Mouse (Mus musculus) c-Kit-positive CD71-positive TER-119-positive erythroid progenitor cells, embryonic 14.5 days (primary cell): ENCODE measurements around the gene Dok1.
A peak's percentile ranks its signal among the peaks of the same experiment; 100 is the strongest.

ENCODE experiments used
- DNase-seq: peaks from one replicate; pipeline ENCODE4 v3.0.0-alpha.2; 2013; ENCODE audit warnings: low spot score

The Dok1 gene

DNA sequence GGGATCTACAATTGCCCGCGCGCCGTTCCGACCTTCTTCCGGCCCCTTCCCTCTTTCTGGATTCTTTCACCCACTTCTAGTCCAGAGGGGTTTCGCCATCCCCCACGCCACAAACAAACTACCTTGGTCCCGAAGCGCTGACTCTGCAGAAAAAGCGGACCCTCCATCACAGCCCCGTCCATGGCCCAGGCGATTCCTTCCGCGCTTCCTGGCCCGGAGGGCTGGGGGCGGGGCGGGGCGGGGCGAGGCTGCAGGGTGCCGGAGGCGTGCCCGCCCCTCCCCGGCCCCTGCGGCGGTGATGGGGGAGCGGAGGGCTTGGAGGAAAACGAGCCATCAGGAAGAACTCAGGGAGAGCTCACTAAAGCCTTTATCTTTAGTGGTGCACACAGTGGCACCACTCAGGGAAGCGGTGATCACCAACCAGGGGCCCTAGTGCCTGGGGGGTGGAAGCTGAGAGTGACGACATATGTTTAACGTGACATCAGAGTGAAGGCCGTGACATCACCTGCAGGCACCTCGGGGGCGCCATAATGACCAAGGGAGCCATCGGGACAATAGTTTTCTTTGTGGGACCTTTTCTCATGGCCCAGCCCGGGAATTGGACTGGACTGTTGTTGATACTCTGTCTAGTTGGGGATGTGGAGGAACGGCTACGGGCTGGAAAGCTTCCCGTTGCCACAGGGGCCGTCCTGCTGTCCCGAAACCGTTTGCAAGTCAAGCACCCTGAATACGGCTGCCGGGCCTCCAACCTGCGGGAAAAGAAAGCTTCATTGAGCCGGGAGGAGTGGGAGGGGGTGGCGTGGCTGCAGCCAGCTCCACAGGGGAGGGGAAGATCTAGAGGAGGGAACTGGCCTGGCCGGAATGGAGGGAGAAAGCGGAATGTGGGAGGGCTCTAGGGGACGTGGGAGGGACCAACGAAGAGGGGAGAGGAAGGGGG is at the start of gene Dok1, which contains the start of gene Loxl3:
TSS of gene Dok1 (minus strand) at position 223 of the 937 bp plus-strand sequence.
TSS of gene Loxl3 (plus strand) at position 925 of the 937 bp plus-strand sequence.
- DNase-seq: peak; percentile 69

DNA sequence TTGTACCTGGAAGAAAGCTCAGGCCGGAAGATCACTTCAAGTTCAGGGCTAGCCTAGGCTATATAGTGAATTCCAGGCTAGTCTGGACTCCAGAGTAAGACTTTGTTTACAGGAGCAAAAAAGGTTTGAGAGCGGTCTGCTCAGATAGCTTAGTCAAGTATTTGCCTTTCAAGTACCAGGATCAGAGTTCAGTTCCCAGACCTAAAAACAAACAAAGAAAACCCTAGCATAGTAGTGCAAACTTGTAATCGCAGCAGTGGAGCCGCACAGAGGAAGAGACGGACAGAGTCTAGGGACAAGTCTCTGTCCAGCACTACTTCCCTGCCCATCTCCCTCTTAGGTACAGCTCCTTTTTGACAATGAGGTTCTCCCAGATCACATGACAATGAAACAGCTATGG is 46.9 kb upstream of the Dok1 start:
- no peak for DNase-seq

DNA sequence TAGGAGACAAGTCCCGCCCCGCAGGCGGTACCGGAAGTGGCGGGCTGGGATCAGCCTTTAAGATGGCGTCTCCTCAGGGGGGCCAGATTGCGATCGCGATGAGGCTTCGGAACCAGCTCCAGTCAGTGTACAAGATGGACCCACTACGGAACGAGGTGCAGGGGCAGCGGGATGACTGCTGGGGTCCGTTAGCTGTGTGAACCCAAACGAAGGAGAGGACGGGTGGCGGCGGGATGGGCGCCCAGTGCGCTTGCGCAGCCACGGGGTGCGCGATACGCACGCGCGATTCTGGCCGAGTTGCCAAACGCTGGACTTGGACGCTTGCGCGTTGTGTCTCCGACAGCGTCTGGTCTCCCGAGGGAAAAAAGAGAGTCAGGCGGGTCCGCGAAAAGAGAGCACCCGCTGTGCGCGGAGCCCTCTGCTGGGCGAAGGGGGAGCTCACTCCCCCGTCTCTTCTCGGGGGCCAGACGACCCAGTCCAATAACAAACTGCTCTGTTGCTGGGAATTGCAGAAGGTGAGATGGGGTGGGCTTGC is 45.1 kb upstream of the Dok1 start:
- peak; percentile 99 for DNase-seq

DNA sequence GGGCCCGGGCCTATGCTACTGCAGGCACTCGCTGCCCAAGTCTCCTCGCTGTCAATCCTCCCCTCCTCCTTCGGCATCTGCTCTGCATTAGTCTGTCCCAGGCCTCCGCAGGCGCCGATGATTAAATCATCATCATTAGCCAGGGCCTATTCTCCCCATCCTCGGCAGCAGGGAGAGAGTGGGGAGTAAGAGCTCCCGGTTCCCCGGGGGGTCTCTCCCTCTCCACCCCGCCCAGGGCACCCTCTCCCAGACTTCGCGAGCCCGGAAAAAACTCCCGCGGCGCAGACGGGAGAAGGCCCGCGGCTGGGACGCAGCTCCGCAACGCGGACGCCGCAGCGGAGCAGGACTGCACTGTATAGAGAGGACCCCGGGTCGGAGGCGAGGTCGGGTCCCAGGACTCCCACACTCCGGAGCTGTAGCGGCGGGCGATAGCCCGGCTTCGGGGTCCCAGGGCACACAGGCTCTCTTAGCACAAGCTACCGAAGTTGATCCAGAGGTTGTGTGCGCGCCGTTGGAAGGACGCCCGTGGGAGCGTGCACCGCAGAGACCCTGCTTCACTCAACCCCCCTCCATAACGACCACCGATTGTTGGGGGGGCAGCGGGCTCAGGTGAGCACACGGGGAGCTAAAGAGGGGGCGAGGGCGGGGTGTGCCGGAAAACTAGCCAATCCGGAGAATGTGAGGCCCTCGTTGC is 44.5 kb upstream of the Dok1 start, which contains the start of gene Pcgf1:
TSS of gene Pcgf1 (plus strand) at position 240 of the 694 bp plus-strand sequence.
- no peak for DNase-seq

DNA sequence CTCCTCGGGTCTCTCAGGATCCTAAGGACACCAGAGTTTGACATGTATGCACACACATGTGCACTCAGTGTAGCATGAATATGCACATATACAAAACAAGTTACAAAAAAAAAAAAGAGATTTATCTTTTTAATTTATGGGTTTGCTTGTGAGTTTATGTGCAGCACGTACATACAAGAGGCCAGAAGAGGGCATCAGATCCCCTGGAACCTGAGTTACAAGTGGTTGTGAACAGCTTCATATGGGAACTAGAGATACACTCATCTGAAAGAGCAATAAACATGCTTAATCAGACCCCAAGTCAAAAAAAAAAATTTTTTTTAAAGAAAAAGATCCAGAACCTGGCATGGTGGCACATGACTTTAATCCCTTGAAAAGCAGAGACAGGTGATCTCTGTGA is 41.7 kb upstream of the Dok1 start:
- DNase-seq: no peak

DNA sequence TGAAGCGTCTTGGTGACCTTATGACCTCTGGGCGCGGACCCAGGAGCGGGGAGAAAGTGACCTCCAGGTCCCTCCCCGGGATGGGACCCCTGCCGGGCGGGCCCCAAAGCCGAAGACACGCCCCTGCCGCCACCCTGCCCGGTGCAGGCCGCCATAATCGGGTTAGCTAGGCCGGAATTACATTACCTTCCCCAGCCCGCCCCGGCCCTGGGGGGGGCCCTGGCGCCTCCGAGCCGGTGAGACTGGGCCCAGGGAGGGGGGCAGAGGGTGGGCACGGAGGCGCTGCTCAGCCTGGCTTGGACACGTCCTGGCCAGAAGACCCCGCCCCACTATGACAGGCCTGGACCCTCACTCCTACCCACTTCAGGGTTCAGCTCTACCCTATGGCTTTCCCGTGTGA is 37.9 kb upstream of the Dok1 start:
- no peak for DNase-seq

DNA sequence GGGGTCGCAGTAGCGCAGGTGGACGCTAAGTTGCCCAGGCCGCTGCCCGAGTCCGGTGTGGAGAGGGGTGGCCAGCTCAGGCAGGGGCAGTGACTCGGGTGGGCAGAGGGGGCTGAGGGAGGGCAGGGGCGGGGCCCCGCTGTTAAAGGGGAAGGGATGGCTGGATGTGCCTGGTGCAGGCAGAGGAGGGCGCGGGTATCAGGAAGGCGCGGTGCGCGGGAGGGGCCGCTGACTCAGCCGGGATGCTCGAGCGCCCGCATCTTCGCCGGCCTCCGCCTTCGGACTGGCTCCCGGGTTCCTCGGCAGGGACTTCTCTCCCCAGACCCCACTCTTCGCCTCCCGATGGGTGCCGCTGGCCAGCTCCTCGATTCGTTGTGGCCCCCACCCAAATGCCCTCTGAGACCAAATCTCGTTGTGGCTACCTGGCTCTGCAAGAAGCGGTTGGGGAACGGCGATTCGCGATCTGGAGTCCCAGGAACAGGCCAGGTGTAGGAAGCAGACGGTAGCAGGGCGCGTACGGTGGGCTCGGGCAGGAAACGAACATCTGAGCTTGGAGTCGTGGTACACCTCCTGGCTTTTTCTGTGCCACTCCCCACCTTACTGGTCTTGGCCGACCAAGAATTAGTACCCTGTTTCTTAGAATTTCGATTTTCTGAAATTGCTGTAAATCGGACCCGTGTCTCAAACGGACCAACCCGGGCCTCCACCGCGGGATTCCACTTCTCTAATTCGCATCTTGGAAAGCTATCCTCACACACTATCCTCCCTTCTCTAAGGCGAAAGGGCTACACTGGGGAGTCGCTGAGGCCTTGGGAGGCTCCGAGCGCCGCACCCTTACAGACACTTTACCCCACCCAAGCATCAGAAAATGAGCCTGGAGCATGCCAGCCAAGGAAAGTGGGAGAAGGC is 37.3 kb upstream of the Dok1 start:
- DNase-seq: no peak

DNA sequence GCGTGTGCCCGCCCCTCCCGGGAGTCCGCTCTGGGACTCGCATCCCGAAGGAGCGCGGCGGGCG is 36.8 kb upstream of the Dok1 start, which contains the start of gene Tlx2:
TSS of gene Tlx2 (minus strand) at position 47 of the 64 bp plus-strand sequence.
- DNase-seq: no peak

DNA sequence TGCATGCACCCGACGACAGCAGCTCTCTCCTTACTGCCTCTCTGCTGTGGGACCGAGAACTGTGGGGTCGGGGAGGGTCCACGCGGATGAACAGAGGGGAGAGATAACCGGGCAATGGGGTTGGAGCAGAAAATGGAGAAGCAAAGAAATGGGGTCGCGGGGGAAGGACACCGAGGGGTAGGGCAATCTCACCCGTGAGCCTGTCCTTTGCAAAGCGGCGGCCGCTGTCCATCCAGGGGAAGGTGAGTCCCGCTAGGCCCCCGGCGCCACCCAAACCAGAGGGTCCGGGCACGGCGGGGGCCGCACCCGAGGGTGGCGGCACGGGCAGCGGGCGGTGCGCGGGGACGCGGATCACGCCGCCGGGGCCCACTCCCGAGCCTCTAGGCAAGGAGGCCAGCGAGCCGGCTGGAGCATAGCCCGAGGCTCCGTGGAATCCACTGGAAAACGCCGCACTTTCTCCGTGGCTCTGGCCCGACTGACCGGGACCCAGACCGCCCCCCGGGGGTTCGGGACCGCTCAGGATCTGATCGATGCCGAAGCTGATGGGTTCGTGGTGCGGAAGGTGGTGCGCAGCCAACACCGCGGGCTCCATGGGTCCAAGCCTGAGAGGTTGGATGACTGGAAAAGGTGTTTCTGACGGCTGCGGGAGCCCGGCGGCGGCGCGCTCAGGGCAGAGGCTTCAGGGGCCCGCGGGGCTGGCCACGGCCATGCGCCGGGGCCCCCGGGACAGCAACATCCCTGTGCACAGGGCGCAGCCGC is 36.4 kb upstream of the Dok1 start:
- DNase-seq: no peak

DNA sequence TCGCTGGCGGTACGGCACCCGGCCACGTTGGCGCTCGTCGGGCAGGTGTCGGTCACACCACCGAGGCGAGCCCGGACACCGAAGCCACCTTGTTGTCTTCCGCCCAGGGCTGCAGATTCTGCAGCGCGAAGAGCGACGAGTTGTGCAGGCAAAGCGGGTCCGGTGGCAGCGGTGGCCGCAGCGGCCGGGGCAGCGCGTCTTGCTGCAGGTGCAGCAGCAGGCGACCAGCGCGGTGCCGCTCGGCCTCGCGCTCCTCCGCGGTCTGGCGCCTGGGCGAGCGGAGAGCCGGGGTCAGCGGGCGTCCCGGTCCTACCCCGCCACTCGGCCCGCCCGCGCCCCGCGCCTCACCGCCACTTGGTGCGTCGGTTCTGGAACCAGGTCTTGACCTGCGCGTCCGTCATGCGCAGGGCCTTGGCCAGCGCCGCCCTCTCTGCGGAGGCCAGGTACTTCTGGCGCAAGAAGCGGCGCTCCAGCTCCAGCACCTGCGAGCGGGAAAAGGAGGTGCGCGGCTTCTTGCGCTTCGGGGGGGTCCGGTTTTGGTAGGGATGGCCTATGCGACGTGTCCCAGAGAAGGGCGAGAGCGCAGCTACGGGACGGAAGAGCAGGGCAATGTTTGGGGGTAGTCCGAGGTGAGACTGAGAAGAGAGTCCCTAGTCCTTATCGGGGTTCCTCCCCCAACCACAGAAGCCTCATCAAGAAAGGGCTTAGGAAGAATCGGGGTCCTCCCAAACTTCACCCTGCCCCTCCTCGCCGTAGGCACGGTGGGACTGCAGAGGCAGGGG is 35.6 kb upstream of the Dok1 start:
- DNase-seq: no peak

DNA sequence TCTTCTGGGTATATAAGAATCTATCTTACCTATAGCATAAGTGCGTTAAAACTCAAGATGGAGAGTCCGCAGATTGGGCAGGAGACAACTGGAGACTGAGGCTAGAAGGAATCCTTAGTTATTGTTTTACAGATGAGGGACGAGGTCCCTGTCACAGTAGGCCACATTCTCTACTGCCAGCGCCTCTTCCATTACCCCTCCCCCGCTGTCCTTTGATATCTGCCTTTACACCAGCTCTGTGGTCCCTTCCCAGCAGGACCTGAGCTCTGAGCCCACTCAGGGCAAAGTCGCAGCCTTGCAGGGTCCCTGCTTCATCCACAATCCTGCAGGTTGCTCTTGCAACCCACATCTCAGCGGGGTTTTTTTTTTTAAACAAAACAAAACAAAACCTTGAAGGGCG is 35.0 kb upstream of the Dok1 start:
- DNase-seq: no peak

DNA sequence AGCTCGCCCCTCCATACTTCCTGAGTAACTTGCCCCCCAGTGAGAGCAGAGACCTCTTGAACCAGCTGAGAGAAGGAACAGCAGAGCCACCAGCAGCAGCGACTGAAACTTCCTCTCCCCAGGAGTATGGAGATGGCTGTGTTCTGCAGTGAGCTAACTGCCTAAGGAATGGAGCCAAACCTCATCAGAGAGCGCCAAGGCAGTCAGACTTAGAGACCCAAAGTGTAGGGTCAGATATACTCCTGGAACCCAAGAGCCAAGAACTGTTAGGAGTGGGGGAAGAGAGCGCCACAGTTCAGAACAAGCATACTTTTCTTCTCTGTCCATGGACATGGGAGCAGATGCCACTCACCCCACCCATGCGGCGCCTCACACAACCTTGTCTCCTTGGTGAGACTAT is 33.2 kb upstream of the Dok1 start:
- DNase-seq: no peak

DNA sequence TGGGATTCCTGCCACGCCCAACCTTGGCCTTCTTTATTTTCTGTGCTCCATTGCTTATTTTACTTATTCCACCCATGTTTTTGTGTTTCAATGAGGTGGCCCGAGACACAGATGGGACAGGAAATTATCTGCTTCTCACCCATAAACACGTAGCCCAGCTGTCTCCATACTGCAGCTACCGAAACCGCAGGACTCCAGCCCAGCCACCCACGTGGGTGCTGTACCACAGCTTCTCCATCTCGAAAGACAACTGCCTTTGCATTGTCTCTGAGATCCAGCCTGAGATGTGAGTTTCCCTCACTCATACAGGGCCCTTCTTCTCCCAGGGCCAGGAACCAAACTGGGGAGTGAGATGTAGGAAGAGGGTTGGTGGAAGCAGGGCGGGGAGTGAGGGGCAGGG is 32.7 kb upstream of the Dok1 start:
- no peak for DNase-seq

DNA sequence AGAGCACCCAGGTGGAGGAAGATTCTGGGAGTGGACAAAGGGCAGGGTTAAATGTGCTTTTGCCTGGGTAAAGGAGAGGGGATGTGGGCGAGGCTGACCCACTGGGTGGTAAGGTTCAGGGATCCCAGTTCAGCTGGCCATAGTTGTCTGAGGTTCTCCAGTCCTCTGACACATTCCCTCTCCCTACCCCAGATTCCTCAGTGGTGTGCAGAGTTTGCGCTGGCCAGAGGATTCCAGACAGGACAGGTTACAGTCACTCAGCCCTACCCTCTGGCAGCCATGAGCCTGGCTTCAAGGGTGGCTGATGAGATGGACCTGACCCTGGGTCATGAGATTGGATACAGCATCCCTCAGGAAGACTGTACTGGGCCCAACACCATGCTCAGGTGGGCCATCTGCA is 25.5 kb upstream of the Dok1 start:
- DNase-seq: no peak

DNA sequence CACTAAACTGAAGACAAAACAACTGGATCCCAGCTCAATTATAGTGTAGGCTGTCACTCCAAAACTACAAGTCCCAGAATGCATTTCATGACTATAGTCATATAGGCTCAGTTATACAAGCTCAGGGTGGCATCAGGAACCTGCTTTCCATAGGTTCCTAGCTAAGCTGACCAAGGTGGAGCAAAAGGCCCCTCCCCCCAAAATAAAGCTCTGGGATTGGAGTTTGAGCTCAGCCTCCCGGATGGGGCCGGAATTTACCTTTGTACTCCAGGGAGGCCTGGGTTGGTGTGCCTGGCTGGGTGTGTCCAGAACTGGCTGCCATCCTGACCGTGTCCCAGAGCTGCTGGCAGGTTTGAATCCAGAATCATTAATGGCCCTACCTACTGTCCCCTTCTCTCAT is 24.5 kb upstream of the Dok1 start, which contains the start of gene Dqx1:
TSS of gene Dqx1 (plus strand) at position 55 of the 400 bp plus-strand sequence.
- DNase-seq: no peak

DNA sequence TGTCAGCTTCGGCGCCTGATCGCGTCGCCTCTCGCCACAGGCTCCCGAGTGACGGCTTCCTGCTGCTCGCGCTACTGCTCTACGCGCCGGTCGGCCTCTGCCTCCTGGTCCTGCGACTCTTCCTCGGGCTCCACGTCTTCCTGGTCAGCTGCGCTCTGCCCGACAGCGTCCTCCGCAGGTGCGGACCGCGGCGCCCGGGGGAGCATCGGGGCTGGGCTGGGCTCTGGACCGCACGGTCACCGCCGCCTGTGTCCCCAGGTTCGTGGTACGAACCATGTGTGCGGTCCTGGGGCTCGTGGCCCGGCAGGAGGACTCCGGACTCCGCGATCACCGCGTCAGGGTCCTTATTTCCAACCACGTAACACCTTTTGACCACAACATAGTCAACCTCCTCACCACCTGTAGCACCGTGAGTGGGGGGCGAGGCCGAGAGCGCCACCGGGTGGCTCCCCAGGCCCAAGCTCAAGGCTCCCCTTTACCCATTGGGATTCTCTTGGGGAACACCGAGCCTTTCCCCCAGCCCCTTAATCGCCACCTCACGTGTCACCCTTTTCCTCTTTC is 21.7 kb upstream of the Dok1 start, which contains the start of gene Htra2:
TSS of gene Htra2 (minus strand) at position 403 of the 561 bp plus-strand sequence.
- no peak for DNase-seq

DNA sequence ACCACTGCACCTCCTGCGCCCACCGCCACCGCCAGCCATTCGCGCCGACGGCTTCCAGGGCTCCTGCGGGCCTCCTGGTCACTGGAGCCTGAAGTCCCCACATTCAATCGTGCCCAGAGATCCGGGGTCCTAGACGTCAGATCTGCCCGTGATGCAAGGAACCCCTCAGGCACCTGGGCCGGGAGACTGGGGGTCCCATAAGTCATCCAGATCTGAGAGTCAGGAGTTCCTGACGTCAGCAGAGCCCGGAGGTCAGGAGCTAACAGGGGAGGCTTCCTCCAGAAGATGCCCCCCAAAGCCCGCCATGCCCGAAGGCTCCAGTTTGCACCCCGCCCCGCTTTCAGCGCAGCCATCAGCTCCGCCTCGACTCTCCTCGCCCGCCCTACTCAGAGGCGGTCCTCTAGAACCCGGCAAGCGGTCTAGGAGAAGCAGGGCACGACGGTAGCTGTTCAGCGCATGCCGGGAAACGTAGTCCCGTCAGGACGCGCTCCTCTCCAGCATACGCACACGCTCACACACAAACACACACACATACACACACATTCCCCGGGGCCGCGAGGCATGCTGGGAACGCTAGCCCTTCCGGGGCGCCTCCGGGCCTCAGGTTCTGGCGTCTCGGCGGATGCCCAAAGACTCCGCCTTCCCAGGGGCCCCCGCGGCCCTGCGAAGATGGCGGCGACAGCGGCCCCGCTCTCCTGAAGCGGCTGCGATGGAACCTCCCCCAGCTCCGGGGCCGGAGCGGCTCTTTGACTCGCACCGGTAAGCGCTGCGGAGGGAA is 21.0 kb upstream of the Dok1 start, which contains the start of gene Aup1:
TSS of gene Aup1 (plus strand) at position 448 of the 778 bp plus-strand sequence.
- DNase-seq: peak; percentile 97

DNA sequence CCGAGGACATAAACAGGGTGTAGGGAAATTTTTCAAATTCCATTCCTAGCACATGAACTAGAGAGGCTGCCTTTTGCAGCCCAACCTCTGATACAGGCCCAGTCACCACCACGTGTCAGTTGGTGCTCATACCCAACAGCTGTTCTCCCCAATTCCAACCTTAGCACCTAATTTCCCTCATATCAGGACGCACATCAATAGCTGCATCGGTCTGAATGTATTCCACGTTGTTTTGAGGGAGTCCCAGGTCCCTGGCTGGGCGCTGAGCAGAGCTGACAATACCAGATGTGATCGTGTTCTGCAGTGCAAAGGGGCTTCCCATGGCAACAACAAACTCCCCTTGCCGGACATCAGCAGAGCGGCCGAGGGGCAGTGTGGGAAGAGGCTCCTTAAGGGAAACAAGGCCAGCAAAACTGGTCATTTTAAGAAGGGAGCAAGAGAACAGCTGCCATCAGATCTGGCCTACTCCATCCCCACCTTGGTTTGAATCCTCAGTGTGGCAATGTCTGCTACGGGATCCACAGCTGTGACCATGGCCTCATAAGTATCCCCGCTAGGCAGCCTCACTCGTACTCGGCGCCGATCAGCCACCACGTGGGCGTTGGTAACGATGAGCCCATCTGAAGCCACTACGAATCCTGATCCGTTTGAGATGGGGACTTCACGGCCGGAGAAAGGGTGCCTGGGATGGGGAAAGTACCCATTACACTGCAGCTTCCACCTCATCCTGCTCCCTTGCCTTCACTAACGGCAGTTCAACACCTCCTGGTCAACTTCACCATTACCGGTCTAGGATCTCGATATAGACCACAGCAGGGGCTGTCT is 20.1 kb upstream of the Dok1 start:
- DNase-seq: no peak
